Mouse (Mus musculus) lung, postnatal 25 days (tissue): ENCODE results near the gene Cbr2.

ENCODE experiments used
- DNase-seq: peaks from one replicate; pipeline ENCODE4 v3.0.0; 2022; ENCODE audit warnings: low spot score

Gene Cbr2

DNA sequence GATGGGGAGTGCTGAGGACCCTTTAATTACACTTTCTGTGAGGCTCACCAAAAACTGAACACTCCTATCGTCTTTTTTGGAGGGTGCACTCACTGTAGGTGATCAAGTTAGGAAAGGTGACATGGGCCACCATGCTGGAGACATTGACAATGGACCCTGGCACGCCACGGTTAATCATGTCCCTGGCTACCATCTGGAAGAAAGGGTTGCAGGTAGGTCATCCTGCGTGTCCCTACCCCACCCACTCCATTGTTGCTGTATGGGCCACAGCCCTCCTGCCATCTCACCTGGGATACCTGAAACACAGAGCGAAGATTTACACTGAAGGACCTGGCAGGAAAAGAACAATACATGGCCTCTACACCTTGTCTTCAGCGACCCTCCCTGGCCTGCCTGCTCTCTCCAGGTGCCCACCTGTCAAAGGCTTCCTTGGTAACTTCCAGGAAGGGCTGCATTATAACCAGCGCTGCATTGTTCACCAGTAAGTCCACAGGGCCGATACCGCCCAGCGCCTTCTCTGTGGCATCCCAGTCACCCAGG is 1.5 kb downstream of the Cbr2 start:
- DNase-seq: no peak

DNA sequence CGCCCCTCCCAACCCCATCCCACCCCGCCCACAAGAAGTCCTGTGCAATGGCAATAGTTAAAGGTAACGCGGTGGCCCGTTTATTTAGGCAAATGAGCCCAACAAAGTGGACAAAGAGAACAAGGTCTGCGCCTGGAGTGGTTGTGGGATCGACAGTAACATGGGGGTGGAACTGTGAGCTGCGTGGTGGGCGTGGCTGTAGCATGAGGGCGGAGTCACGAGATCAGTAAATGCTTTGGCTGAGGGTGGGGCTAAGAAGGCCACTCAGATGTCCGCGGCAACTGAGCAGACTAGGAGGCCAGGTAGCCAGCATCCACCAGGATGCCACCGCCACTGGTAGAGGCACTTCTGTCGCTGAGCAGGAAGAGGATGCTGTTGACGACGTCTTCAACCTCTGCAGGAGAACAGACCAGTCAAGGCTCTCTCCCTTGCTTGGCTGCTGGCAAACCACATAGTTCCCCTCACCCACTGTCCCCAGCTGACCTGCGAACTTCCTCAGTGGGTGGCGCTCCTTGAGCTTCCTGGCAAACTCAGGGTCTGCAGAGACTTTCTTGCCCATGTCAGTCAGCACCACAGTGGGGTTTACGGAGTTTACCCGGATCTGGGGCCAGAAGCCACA is 2.4 kb downstream of the Cbr2 start:
- peak; percentile 80 for DNase-seq

DNA sequence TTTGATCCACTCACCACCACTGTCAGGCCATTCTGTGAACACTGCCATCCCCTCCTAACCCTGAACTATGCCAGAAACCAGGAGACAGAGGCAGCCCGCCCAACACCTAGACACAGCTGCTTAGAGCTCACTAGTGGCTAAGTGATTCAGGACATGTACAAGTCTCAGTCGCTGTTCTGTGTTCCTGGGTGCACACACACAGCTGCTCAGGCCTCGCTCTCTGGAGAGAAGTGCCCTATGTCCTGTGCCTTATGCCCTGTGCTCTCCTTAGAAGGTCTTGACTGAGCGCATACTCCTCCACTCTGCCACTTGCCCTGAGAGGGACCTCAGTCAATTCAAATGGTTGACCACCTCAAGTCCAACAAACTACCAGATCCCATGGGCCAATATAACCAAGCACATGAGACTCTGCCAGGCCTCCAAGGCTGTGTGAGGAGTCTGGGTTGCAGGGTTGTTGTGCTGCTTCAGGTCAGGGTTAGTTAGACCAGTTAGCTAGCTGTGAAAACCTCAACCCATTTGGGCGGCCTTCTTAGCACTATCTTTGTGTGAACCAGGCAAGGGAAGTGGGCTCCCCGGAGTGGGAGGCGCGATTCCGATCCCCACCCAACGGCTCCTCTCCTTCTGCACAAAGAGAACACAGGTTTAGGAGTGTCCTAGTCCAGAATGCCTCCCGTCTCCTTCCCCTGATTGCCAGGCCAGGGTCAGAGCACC is 3.2 kb downstream of the Cbr2 start:
- no peak for DNase-seq

DNA sequence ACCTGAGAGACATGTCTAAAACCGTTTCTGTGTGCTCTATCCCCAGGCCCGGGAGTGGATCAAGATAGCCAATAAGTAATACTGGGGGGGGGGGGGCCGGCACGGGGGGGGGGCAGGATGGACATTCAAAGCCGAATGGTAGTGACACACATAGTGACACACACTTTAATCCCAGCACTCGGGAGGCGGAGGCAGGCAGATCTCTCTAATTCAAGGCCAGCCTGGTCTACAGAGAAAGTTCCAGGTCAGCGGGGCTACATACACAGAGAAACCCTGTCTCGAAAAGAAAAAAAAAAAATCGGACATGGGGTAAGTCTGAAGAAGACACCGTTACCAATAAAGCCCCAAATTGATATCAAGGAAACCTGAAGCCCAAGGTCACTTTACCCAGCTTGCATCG is 4.3 kb downstream of the Cbr2 start:
- DNase-seq: no peak

DNA sequence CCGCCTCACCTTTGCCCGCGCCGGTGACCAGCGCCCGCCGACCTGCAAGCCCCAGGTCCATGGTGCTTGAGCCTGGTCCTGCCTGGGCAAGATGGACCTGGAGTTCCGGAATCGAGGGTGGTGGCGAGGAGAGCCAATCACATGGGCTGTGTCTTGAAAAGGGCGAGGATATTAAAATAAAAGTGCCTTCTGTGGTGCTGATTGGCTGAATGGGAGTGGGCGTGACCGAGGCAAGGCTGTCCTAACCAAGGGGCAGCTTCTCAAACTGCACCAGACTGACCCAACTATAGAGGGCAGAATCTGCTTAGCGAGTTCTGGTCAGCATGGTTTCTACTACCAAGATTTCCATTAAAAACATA is 4.8 kb downstream of the Cbr2 start, which contains the start of gene Dcxr:
TSS of gene Dcxr (minus strand) at position 113 of the 359 bp plus-strand sequence.
- peak; percentile 97 for DNase-seq

DNA sequence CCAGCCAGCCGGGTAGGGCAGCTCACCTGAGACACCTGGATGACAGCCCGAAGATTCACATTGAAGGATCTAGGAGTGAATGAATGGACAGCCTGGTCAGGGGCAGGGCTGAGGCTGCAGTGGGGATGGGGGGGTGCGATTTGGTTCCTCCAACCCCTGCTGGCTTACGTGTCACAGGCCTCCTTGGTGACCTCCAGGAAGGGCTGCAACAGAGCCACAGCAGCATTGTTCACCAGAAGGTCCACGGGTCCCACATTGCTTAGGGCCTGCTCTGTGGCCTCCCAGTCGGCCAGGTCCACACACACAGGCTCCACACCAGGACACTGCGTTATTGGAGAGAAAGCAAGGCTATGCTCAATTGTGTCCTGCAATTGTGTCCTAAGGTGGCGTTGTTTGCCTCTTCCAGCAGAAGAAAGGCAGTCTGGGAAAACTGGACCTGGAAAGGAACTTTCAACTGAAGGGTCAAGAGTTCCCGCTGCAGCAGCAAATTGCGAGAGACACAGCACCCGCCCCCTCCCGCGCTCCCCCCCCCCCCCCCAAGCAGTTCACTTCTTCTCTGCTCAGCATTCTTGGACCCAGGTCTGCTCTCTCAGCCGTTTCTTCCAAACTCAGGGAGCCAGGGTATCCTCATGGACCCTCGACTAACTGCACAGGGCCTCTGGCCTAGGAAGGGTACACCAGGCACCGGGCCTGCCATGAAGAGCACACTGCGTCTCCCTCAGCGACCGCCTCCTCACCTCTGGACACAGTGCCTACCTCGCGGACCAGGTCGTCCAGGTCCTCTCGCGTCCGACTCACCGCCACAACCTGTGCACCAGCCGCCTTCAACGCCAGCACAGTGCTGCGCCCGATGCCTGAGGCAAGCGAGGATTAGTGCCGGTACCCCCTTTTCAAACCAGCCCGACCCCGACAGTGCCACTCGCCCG is 5.4 kb downstream of the Cbr2 start:
- DNase-seq: no peak

DNA sequence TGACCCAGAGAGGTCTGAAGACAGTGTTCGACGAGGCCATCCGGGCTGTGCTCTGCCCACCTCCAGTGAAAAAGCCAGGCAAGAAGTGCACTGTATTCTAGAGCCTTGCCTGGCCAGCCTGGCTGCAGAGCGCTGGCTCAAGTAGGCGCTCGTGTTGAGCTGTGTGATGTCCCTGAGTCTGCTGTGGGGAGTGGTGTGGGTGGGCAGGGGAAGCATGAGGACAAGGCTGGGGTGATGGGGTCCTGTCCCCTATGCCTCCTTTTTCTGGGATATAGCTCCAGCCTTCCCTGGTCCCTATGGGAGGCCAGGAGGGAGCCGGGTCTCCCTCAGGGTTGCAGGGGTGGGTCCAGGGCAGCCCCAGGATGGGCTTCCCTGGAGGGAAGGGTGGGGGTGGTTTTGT is 8.4 kb downstream of the Cbr2 start:
- DNase-seq: no peak

DNA sequence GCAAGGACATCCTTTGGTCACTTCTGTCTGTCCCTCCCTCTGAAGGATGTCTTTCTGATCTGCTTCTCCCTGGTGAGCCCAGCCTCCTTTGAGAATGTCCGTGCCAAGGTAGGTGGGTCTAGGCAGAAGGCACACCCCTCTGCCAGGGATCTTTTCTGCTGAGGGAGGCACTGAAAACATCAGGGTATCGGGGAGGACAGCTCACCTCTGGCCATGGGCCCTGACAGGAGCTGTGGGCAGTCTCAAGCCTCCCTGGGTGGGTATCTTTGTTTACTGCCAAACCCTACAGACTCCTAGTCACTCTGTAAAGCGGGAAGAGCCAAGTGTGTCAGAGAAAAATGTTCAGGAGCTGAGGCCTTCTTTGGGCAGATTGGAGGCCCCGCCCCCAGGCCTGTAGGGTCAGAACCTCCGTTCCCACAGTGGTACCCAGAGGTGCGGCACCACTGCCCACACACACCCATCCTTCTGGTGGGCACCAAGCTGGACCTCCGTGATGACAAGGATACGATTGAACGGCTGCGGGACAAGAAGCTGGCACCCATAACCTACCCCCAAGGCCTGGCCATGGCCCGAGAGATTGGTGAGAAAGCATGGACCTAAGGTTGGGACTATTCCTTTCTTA is 9.0 kb downstream of the Cbr2 start:
- DNase-seq: no peak

DNA sequence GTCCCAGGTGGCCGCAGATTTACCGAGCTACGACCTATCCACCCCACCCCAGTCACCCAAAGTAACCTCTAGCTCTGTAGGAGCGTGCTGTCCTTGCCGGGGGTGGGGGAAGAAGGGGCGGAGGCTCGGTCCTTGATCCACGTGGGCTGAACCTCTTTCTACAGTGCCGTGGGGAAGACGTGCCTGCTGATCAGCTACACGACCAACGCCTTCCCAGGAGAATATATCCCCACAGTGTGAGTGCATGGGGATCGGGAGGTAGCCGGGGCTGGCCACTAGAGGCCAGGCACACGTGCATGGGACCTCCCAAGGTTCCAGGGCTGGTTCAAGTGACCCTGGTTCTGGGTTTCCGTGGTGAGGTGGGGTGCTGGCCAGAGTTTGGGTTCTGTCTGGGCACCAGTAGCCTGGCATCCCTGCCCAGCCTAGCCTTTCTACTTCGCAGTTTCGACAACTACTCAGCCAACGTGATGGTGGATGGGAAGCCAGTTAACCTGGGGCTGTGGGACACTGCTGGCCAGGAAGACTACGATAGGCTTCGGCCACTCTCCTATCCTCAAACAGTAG is 9.8 kb downstream of the Cbr2 start:
- DNase-seq: no peak

DNA sequence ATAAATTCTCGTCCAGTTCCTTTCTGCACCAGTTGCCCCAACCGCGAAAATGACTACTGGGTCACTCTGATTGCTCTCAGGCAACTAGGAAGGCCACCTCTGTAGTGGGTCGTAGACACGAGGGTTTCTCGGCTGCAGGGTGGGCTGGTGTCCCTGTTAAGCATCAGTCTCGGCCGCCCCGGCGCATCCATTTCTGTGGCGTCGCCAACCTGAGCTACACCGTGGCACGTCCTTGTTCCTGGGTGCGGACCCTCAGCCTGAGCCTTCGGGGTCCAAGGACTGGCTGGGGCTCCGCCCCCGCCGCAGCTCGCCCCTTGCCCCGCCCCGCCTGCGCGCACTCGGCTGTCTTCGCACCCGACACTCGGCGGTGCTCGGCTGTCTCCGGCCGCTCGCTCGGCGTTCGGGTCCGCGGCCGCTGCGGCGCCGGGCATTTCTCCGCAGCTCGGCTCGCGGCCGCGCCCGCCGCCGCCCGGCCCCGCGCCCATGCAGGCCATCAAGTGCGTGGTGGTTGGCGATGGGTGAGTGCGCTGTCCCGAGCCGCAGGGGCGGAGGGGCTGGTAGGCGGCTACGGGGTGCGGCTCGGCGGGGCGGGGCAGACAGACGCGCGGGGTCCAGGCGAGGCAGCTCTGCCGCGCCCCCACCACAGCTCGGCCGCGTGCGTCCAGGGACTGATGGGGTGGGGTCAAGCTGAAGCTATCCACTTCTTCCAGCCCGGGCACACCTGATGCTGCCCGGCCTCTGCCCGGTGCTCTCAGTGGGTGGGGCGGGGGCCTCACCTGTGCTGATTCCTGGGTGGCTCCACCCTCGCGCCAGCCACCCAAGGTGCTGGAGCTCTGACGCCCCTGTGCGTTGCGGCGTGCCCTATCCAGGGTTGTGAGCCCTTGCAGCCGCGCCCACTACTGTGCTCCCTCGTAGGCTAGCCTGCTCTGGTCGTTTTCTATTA is 10.5 kb downstream of the Cbr2 start, which contains the start of gene Rac3:
TSS of gene Rac3 (plus strand) at position 347 of the 943 bp plus-strand sequence.
- DNase-seq: peak; percentile 71

DNA sequence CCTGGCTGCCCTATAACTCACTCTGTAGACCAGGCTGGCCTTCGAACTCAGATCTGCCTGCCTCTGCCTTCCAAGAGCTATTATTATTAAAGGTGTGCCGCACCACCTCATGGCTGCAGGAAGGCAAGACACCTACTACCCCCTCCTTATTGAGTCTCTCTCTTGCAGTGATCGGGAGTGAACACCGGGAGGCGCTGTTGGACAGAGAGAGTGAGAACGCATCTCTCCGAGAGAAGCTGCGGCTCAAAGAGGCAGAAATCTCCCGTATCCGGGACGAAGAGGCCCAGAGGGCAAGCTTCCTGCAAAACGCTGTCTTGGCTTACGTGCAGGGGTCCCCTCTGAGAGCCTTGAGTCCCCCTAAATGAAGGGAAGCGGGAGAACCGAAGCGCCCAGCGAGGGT is 11.5 kb downstream of the Cbr2 start:
- peak; percentile 92 for DNase-seq

DNA sequence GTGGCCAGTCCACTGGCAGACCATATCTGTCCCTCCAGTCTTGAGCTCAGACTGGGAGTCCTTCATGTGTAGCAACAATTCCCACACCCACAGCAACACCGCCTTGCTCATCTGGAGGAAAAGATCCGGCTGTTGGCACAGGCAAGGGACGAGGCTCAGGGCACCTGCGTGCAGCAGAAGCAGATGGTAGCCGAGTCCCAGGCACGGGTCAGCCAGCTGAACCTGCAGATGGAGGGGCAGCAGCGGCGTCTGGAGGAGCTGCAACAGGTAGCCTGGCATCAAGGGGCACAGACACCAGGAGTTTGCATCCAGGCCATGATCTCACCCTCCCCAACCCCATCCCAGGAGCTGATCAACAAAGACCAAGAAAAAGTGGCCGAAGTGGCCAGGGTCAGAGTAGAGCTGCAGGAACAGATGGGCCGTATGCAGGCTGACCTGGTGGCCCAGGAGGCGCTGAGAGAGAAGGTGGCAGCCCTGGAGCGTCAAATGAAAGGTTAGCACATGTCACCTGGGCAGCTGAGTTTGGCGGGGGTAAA is 12.0 kb downstream of the Cbr2 start:
- no peak for DNase-seq

DNA sequence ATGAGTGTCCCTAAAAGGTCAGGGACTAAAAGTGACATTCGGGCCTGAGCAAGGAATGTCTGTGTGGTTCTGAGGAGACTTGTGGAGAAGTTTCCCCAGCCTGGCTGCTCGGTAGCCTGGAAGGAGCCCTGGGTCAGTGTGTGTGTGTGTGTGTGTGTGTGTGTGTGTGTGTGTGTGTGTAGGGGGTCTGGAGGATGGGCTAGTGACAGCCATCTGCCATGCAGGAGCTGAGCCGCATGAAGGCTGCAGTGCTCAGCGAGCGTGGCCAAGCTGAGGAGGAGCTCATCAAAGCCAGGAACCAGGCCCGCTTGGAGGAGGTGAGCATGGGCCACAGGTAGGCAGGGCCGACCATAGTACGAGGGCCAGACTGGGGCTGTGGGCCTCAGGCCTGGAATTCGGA is 12.7 kb downstream of the Cbr2 start:
- DNase-seq: no peak

DNA sequence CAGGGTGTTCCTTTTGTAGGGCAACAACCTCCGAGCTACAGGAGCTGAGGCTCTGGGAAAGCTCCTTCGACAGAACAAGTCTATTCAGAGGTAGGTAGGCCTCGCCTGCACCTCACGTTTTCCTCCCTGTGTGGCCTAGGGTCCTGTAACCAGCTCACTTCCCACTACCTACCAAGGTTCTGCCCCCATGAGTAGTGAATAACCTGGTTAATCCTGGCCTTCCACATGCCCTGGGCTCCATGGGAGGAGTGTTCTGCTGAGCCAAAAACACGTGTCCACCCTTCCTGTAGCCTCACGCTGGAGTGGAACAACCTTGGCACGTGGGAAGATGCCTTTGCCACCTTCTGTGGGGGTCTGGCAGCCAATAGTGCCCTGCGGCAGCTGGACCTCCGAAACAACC is 16.8 kb downstream of the Cbr2 start:
- DNase-seq: no peak

DNA sequence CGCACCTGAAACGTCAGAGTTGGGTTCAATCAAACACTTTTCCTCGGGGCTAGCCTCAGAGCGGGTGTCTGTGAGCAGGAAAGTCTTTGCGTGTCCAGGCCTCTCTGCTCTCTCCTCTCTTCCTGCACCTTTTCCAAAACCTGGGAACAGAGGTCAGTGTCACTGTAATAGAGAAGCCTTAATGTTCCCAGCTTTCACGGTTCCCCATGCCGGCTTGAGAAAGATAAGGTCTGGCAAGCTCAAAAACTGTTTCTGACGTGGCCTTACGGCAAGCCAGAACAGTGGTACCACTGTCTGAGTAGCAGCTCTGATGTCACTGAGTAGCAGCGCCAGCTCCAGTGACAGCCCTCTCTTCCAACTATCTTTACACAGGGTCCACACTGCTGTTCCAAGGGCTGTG is 17.4 kb downstream of the Cbr2 start:
- no peak for DNase-seq

DNA sequence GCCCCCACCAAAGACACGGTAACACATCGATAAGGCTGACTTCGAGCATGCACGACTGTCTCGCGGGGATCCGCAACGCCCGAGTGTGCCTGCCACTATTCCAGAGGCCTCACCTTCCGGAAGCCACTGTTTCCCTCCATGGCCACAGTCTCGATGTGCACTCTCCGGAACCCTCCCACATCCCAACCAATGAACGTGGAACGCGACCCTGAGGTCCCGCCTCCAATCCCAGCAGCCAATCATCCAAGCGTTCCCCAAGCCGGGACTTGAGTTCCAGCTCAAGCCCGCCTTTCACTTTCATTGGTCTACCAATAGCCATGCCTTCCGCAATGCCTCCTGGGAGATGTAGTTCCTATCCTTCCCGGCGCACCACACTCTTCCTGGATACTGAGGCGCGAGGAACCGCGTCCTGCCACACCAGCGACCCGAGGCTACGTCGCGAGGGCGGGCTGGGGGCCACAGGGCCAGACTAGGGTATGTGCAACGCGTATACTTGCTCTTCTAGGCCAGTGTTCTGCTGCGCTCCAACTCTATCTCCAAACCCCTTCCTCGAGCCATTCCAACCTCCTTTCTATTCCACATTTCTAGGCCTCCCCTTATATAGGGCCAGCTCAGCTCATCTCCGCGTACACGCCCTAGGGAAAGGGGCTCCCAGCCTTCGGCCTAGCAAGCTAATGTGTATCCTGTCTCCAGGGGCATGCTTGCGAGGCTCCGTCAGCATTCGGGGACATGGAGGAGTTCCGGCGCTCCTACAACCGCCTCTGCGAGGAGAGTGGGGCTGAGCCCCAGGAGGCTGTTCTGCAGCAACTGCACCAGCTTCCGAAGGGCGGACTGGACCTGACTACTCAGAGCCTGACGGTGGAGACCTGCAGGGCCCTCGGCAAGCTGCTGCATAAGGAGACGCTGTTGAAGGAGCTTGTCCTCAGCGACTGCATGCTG is 18.1 kb downstream of the Cbr2 start, which contains the start of the genes Cenpx and Lrrc45:
TSS of gene Cenpx (minus strand) at position 159 of the 939 bp plus-strand sequence.
TSS of gene Lrrc45 (plus strand) at position 346 of the 939 bp plus-strand sequence.
- peak; percentile 99 for DNase-seq

DNA sequence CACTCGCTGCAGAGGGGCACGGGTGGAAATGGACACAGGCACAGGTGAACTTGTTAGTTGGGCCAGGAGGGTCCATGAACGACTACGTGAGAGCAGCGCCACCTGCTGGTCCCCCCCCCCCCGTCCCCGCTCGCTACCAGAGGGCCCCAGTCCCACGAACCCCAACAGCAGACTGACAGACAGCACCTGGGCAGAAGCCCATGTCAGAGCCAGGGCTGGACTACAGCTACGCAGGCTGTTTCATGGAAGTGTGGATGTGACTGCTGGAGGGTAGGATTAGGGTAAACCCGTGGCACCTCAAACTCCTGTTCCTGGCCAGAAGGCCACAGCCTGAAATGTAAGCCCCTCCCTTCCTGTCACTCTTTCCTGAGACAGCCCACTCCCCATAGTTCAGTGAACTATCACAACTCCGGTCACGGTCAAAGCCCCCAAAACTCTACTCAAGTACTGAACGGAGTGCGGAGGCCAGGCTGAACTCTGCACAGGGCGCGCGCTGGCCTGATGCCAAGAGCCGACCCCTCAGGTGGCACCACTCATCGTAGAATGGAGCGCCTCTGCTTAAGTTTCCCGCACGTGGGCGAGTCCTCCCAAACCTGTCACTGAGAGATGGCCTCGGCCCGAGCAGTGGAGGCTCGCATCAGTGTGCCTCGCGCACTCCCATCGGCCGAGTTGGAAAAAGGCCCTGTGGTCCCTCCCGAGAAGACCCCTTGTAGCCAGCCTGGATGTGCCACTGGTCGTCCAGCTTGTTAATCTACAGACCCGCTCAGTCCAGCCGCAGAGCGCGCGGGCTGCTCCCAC is 18.9 kb downstream of the Cbr2 start:
- DNase-seq: no peak

DNA sequence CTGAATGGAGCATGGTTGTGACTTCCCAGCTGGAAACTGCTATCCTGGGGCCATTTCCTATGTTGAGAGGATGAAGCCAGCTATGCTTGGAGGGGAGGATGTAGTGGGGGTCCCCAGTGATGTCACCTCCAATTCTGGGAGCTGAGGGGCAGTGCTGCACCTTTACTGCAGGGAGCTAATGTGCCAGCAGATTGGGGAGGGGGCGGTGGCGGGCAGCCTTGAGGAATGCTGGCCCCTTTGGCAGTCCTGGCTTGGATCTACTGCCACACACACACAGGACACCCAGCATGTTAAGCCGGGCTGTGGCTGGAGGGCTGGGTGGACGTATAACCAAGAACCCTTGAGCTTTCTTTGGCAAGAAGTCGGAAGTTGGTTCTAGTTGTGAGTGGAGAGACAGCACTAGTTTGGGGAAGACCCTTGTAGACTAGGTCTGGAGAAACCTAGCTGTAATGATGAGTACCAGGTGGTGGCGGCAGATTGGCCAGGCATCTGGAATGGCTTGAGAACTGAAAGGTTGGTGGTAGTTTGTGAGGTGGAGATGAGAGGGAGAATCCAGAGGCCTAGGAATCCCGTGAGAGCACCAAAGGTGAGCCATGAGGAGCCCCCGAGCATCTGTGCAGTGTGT is 19.8 kb downstream of the Cbr2 start:
- no peak for DNase-seq
